Mouse (Mus musculus) heart, postnatal 10 days (tissue): ENCODE measurements around the gene March8. TPM values are rescaled to one million over a fixed set of nuclear protein-coding genes. Genes with fewer than 3 reads are reported as not detected.

Experiments
- DNase-seq, 2 experiments: peaks; one replicate each; pipeline ENCODE4 v3.0.0; 2021
- intact Hi-C: fragments of 180-260 bp; cut with DNase I; formaldehyde crosslinking; loops from one replicate; pipeline ENCODE4 v1.15.1; 2025
- total RNA-seq, 2 experiments: library from RNA; stranded (reverse); gene quantifications; 2 replicates each; pipeline ENCODE4 v1.2.3; 2021

March8 gene
- total RNA-seq, 2 experiments from 2014 or later: 39.1 to 45.4 TPM

GRCm38 (mm10) chr6:116370216-116370976 lies 32.6 kb downstream of the March8 start:
- DNase-seq: no peak
- intact Hi-C loops: no loop called here

- intact Hi-C loops: no loop called here
- no peak for DNase-seq
Measured at GRCm38 (mm10) chr6:116371500-116371899, 33.7 kb downstream of the March8 start.

- DNase-seq: no peak
- intact Hi-C loops: no loop called here
Measured at GRCm38 (mm10) chr6:116374136-116374535, 36.3 kb downstream of the March8 start.

- intact Hi-C loops: no loop called here
- DNase-seq: no peak
Measured at GRCm38 (mm10) chr6:116374618-116375017, 36.8 kb downstream of the March8 start.

GRCm38 (mm10) chr6:116378892-116379291 lies 41.1 kb downstream of the March8 start:
- intact Hi-C loops: no loop called here
- no peak for DNase-seq

GRCm38 (mm10) chr6:116380157-116380556 lies 42.3 kb downstream of the March8 start:
- no peak for DNase-seq
- intact Hi-C loops: no loop called here

- intact Hi-C loops: no loop called here
- no peak for DNase-seq
Measured at GRCm38 (mm10) chr6:116381605-116382004, 43.8 kb downstream of the March8 start.

GRCm38 (mm10) chr6:116383582-116383981 lies 45.8 kb downstream of the March8 start:
- intact Hi-C loops: no loop called here

GRCm38 (mm10) chr6:116385194-116386044 lies 47.6 kb downstream of the March8 start:
- DNase-seq: no peak
- intact Hi-C loops: no loop called here

More at GRCm38 (mm10) chr6:116383582-116383981, 45.8 kb downstream of the March8 start:
- DNase-seq: no peak

GRCm38 (mm10) chr6:116386045-116386415 lies 48.2 kb downstream of the March8 start:
- intact Hi-C loops: no loop called here
- DNase-seq: no peak

- DNase-seq: no peak
- intact Hi-C loops: no loop called here
Measured at GRCm38 (mm10) chr6:116386506-116386905, 48.7 kb downstream of the March8 start.

GRCm38 (mm10) chr6:116388068-116388467 lies 50.2 kb downstream of the March8 start:
- no peak for DNase-seq
- intact Hi-C loops: no loop called here

- intact Hi-C loops: no loop called here
- no peak for DNase-seq
Measured at GRCm38 (mm10) chr6:116389481-116389880, 51.7 kb downstream of the March8 start.

GRCm38 (mm10) chr6:116394916-116395648 lies 57.3 kb downstream of the March8 start:
- no peak for DNase-seq
- intact Hi-C loops: no loop called here

- no peak for DNase-seq
- intact Hi-C loops: no loop called here
Measured at GRCm38 (mm10) chr6:116397621-116398020, 59.8 kb downstream of the March8 start.

- intact Hi-C loops: no loop called here
Measured at GRCm38 (mm10) chr6:116398136-116398535, 60.3 kb downstream of the March8 start.

GRCm38 (mm10) chr6:116401746-116402423 lies 64.1 kb downstream of the March8 start:
- DNase-seq: no peak
- intact Hi-C loops: no loop called here

More at GRCm38 (mm10) chr6:116398136-116398535, 60.3 kb downstream of the March8 start:
- no peak for DNase-seq

GRCm38 (mm10) chr6:116402426-116402825 lies 64.6 kb downstream of the March8 start:
- no peak for DNase-seq

GRCm38 (mm10) chr6:116405243-116405642 lies 67.4 kb downstream of the March8 start:
- intact Hi-C loops: no loop called here
- no peak for DNase-seq

More at GRCm38 (mm10) chr6:116402426-116402825, 64.6 kb downstream of the March8 start:
- intact Hi-C loops: no loop called here

- intact Hi-C loops: no loop called here
- DNase-seq: no peak
Measured at GRCm38 (mm10) chr6:116405715-116406114, 67.9 kb downstream of the March8 start.
